Mouse (Mus musculus): ENCODE results near the gene Fgf11.

DNA sequence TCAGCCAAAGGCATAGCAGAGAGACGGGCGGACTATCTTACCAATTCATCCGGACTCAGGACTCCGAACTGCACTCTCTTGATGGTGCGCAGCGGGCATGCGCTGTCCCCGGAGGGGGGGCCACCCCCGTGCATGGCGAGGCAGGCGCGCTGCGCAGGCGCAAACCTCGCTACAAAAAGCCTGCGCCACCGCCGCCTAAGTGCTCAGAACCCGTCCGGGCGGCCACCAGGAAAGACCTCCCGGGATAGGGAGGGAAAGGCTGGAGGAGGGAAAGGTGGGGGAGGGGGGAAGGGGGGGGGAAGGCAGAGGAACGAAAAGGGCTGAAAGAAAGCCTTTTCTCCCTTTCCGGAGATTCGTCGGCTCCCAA lies 43.6 kb downstream of the Fgf11 start:
- no peak for TF ChIP-seq CTCF (conservative IDR thresholded peaks at IDR 0.05; ENCODE audit: low read length)
- TF ChIP-seq NANOG (IDR thresholded peaks at IDR 0.05; ENCODE audit: borderline replicate concordance, low read length), result no peak

All from E14TG2a.4 (cell line).